Mouse (Mus musculus): ENCODE results near the gene Cnppd1. TPM values are rescaled to one million over a fixed set of nuclear protein-coding genes. Genes with fewer than 3 reads are reported as not detected.

Cnppd1 gene
- polyA plus RNA-seq (2012; rRNA removed), result 57.6 and 64.3 TPM in 2 replicates

DNA sequence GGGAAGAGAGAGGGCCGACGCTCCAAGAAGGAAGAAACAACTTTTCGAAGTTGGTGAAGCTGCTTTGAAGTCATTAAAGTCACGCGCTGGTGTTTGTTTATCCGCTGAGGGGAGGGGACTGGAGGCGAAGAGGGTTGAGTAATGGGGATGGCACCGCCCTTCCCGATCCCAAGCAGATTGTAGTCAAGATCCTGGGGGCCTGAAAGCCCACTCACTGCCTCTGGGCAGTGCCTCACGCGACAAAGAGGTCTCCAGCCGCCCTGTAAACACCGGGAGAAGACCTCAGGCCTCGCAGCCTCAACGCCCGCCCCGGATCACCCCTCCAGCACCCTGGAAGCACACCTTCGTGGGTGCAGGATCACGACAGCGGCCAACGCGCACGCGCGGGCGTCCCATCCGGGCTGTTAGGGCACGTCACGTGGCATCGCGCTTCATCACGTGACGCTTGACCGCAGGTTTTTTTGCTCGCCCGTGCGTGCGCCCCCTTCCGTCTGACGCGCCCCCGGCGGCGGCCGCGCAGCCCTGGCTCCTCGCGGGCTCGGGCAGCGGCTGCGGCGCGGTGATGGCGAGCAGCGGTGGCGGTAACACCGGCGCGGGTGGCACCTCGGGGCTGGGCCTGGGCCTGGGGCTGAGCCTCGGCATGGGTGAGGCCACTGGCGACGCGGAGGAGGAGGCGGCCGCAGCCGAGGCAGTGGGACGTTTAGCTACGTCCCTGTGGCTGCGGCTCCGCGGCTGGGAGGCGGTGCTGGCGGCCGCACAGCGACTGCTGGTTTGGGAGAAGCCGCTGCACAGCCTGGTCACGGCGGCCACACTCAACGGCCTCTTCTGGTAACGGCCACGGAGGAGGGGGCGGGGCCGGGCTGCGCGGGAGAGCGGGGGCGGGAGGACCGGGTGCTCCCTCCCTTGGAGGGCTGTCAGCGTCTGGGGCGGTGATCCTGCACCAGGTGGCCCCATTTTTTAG is at the start of gene Cnppd1, which contains the start of gene Retreg2:
Gene Cnppd1, minus strand, starts transcription at position 411 of the 961 bp plus-strand sequence.
Gene Retreg2, plus strand, starts transcription at position 478 of the 961 bp plus-strand sequence.
- Histone ChIP-seq H3K4me1 (ENCODE audit: control insufficient read depth, insufficient read depth, low read length) (peaks cover 9% of the 10 kb centered on the region), H3K4me3 (replicated peaks; ENCODE audit: extremely low read depth, low read depth, low read length) (peak within 1 kb of the TSS; percentile 97)
- under 1% methylated on average over 90 of the region's 91 CpGs for WGBS
- peak; percentile 98 for DNase-seq
- peak; percentile 95 for TF ChIP-seq POLR2A (IDR thresholded peaks at IDR 0.05; ENCODE audit: borderline replicate concordance, extremely low read depth, low read depth, low read length)
- TF ChIP-seq CTCF (IDR thresholded peaks at IDR 0.05; ENCODE audit: insufficient read depth, low read length), result no peak; the same call in 1 of the 2 replicates

DNA sequence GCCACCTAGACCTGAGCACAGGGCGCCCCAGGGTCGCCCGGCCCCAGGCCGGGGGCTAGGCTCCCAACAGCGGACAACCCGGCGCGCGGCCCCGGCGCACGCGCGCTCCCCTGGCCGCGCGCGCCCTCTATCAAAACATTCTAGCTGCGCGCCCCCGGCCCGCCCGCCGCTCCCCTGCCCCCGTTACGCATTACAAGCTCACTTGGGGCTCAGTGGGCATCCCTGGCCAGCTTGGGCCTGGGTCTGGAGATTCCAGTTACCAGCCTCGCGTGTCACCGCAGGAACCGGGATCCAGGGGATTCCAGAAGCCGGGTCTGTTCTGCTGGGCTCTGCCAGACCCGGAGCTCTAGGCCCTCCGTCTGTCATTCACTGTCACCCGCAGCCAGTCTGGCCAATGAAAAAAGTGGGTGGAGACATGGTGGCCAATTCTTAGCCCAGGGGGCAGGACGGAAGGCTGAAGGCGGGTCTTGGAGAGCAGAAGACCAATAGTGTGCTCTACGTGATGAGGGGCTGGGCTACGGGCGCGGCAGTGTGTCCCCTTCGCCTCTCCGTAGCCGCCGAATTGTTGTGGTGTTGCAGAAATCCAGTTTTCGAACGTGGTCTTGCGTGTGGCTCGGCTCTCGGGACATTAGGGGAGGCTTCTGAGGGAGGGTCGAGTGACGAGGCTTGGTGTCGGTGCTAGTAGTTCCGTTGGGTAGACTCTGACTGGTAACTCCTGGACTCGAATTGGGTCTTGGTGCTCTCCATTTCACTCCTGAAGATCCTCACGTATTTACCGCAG is 49.3 kb upstream of the Cnppd1 start, which contains the start of the genes Ankzf1 and Atg9a:
Gene Ankzf1, plus strand, starts transcription at position 530 of the 781 bp plus-strand sequence.
Gene Atg9a, minus strand, starts transcription at position 575 of the 781 bp plus-strand sequence.
- TF ChIP-seq CTCF (IDR thresholded peaks at IDR 0.05; ENCODE audit: insufficient read depth, low read length), result 0 out of 2 replicates have a peak, but pooled peaks have one; percentile 3
- TF ChIP-seq POLR2A (IDR thresholded peaks at IDR 0.05; ENCODE audit: borderline replicate concordance, extremely low read depth, low read depth, low read length), result peak; percentile 84; the same call in 1 of the 2 replicates
- peak; percentile 91 for DNase-seq
- Histone ChIP-seq H3K4me3 (replicated peaks; ENCODE audit: extremely low read depth, low read depth, low read length) (peak within 1 kb of the TSS; percentile 99), H3K4me1 (ENCODE audit: control insufficient read depth, insufficient read depth, low read length) (peaks cover 12% of the 10 kb centered on the region)
- WGBS, result 1% methylated on average over 56 of the region's 56 CpGs

DNA sequence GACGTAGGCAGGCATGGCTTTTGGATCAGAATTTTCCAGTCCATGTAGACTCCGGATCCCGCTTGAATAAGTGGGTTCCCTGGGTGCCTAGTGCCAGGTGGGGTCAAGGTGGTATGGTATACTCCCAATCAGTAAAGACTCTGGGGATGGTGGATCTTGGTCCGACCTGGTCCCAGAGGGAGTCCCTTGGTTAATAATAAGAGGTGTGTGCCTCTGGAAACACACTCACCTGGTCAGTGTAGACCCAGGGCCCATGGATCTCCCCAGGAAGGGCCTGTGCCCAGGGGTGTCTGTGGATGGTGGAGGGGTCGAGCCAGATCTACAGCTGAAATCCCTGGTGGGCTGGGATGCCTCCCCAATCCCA is 48.7 kb upstream of the Cnppd1 start:
- 40% methylated on average over 5 of the region's 5 CpGs for WGBS
- DNase-seq, result peak; percentile 44
- TF ChIP-seq CTCF (IDR thresholded peaks at IDR 0.05; ENCODE audit: insufficient read depth, low read length), result no peak
- TF ChIP-seq POLR2A (IDR thresholded peaks at IDR 0.05; ENCODE audit: borderline replicate concordance, extremely low read depth, low read depth, low read length), result no peak
- Histone ChIP-seq H3K4me3 (replicated peaks; ENCODE audit: extremely low read depth, low read depth, low read length) (peak overlapping the region; percentile 97), H3K4me1 (ENCODE audit: control insufficient read depth, insufficient read depth, low read length) (peaks cover 12% of the 10 kb centered on the region)

DNA sequence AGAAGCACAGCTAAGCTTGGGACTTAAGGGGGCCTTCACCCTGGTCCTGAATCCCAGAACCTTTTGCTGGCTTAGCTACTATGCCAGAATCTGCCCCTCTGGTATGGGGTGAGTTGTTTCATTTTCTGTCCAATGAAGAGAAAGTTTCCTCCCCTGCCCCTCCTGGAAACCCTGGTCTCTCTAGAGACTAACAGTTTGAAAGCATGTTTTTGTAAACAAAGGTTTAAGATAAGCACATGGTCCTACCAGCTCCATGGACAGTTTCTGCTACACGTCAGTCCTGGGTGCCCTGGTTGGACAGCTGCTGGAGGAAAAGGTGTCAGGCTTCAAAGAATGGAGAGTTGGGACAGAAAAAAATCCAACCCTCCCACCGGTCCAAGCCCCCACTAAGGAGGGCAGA is 48.1 kb upstream of the Cnppd1 start:
- Histone ChIP-seq H3K4me3 (replicated peaks; ENCODE audit: extremely low read depth, low read depth, low read length) (no peak overlapping the region), H3K4me1 (ENCODE audit: control insufficient read depth, insufficient read depth, low read length) (peaks cover 12% of the 10 kb centered on the region)
- no peak for TF ChIP-seq CTCF (IDR thresholded peaks at IDR 0.05; ENCODE audit: insufficient read depth, low read length)
- TF ChIP-seq POLR2A (IDR thresholded peaks at IDR 0.05; ENCODE audit: borderline replicate concordance, extremely low read depth, low read depth, low read length), result no peak
- DNase-seq, result no peak
- WGBS, result 41% methylated on average over 2 of the region's 2 CpGs

DNA sequence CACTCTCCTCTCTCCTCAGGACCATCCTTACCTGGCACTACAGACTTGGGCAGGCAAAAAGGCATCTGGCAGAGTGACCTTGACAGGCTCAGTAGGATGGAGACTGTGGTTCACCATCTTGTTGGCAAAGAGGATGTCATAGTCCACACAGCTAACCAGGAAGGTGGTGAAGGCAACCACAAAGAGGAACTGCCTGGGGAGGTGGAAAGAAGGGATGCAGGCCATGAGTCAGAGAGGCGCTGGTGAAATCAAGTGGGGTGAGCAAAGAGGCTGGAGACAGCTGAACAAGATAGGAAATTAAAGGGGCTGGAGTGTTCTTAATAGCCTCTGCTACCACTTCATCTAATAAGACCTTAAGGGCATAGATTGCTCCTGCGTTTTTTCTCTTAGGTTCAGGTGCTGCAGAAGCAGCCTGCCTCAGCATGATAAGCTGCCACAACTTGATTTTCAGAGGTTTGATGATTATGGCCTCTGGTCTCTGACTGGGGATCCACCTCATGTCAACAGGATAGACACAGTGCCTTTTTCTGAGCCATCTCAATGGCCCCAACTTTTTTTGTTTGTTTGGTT is 45.5 kb upstream of the Cnppd1 start:
- DNase-seq, result no peak
- 74% methylated on average over 2 of the region's 2 CpGs for WGBS
- H3K4me1 ChIP-seq (ENCODE audit: control insufficient read depth, insufficient read depth, low read length), result peaks cover 8% of the 10 kb centered on the region

DNA sequence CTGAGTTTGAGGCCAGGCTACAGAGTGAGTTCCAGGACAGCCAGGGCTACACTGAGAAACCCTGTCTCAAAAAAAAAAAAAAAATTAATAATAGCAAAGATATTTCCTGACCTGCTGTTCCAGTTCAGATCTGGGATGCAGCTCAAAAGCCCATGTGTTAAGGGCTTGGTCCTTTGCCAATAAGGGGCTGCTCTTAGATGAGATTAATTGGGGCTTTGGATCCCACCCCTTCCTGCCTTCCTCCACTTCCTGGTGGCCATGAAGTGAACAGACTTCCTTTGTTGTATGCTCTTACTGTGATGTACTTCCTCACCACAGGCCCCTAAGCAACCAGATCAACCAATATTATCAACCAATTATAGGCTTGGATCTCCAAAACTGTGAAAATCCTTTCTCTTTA is 44.6 kb upstream of the Cnppd1 start:
- DNase-seq, result no peak
- Histone ChIP-seq H3K4me1 (ENCODE audit: control insufficient read depth, insufficient read depth, low read length) (peaks cover 8% of the 10 kb centered on the region), H3K4me3 (replicated peaks; ENCODE audit: extremely low read depth, low read depth, low read length) (no peak overlapping the region)
- no peak for TF ChIP-seq POLR2A (IDR thresholded peaks at IDR 0.05; ENCODE audit: borderline replicate concordance, extremely low read depth, low read depth, low read length)
- TF ChIP-seq CTCF (IDR thresholded peaks at IDR 0.05; ENCODE audit: insufficient read depth, low read length), result no peak

More for the DNA sequence above, 45.5 kb upstream of the Cnppd1 start:
- no peak overlapping the region for H3K4me3 ChIP-seq (replicated peaks; ENCODE audit: extremely low read depth, low read depth, low read length)
- TF ChIP-seq POLR2A (IDR thresholded peaks at IDR 0.05; ENCODE audit: borderline replicate concordance, extremely low read depth, low read depth, low read length), result no peak
- TF ChIP-seq CTCF (IDR thresholded peaks at IDR 0.05; ENCODE audit: insufficient read depth, low read length), result no peak

DNA sequence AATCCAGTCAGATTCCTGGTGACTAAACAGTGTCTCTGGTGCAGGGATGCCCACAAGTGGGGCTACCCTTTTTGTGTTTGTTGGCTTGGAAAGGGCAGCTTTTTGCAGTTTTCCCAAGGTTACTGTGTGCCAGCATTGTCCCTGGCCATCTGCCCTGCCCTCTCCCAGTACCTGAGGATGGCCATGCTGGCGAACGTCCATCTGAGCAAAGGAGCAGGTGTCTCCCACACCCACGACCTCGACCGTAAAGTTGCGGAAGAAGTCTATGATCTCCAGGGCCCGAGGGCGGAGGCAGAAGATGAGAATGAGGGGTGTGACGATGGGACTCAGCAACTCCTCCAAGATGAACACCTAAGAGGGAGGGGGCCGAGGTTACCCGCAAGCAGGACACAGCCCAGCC is 43.0 kb upstream of the Cnppd1 start:
- DNase-seq, result no peak
- WGBS, result 94% methylated on average over 11 of the region's 11 CpGs

DNA sequence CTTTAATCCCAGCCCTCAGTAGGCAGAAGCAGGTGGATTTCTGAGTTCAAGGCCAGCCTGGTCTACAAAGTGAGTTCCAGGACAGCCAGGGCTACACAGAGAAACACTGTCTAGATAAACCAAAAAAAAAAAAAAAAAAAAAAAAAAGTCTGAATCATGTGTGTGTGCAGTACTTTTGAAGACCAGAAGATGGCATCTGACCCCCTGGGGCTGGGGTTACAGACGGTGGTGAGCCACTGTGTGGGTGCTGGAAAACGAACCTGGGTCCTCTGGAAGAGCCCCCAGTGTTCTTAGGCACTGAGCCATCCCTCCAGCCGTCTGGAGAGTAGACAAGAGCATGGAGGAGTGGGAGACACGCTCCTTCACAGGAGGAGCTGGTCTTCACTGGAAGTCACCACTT is 39.6 kb upstream of the Cnppd1 start:
- DNase-seq, result no peak
- 71% methylated on average over 4 of the region's 4 CpGs for WGBS
- TF ChIP-seq CTCF (IDR thresholded peaks at IDR 0.05; ENCODE audit: insufficient read depth, low read length) (0 out of 2 replicates have a peak, but pooled peaks have one; percentile 8), POLR2A (IDR thresholded peaks at IDR 0.05; ENCODE audit: borderline replicate concordance, extremely low read depth, low read depth, low read length) (no peak)

More for the DNA sequence above, 43.0 kb upstream of the Cnppd1 start:
- H3K4me1 ChIP-seq (ENCODE audit: control insufficient read depth, insufficient read depth, low read length), result 0 out of 2 replicates have a peak, but pooled peaks cover 2% of the 10 kb centered on the region
- TF ChIP-seq POLR2A (IDR thresholded peaks at IDR 0.05; ENCODE audit: borderline replicate concordance, extremely low read depth, low read depth, low read length) (no peak), CTCF (IDR thresholded peaks at IDR 0.05; ENCODE audit: insufficient read depth, low read length) (no peak)
- H3K4me3 ChIP-seq (replicated peaks; ENCODE audit: extremely low read depth, low read depth, low read length), result no peak overlapping the region

More for the DNA sequence above, 39.6 kb upstream of the Cnppd1 start:
- H3K4me1 ChIP-seq (ENCODE audit: control insufficient read depth, insufficient read depth, low read length), result peaks cover 6% of the 10 kb centered on the region; the same call in 1 of the 2 replicates
- no peak overlapping the region for H3K4me3 ChIP-seq (replicated peaks; ENCODE audit: extremely low read depth, low read depth, low read length)
